Mouse (Mus musculus) intestine, embryonic 16.5 days (tissue): ENCODE measurements around the gene Immt. TPM values are rescaled to one million over a fixed set of nuclear protein-coding genes. Genes with fewer than 3 reads are reported as not detected.
A peak's percentile ranks its signal among the peaks of the same experiment; 100 is the strongest.

Source experiments
- ATAC-seq: fragments of 200-750 bp; cut with Nextera tagmentation; 2 replicates; pipeline ENCODE4 v1.8.0; 2017; ENCODE audit warnings: moderate TSS enrichment, moderate library complexity
- H3K27ac ChIP-seq: fragments of 300-500 bp; sonication (generic); 2 replicates; pipeline ENCODE4 v1.5.1; 2014; ENCODE audit warnings: mild to moderate bottlenecking, low read length
- H3K27me3 ChIP-seq: fragments of 300-500 bp; sonication (generic); replicated peaks from 2 replicates; pipeline ENCODE4 v1.6.1; 2014; ENCODE audit warnings: low read length, control low read depth, mixed read lengths; ENCODE audit not compliant: control insufficient read depth, insufficient read depth
- H3K36me3 ChIP-seq: fragments of 300-500 bp; sonication (generic); 2 replicates; pipeline ENCODE4 v1.6.1; 2014; ENCODE audit warnings: low read length, control low read depth; ENCODE audit not compliant: control insufficient read depth, insufficient read depth
- H3K4me1 ChIP-seq: fragments of 300-500 bp; sonication (generic); 2 replicates; pipeline ENCODE4 v1.6.1; 2014; ENCODE audit warnings: low read length, control low read depth, mixed read lengths; ENCODE audit not compliant: control insufficient read depth, insufficient read depth
- H3K4me2 ChIP-seq: fragments of 300-500 bp; sonication (generic); 2 replicates; pipeline ENCODE4 v1.6.1; 2014; ENCODE audit warnings: low read depth, low read length, control low read depth
- H3K4me3 ChIP-seq: fragments of 300-500 bp; sonication (generic); 2 replicates; pipeline ENCODE4 v1.5.1; 2014; ENCODE audit warnings: mild to moderate bottlenecking, low read length
- H3K9ac ChIP-seq: fragments of 300-500 bp; sonication (generic); 2 replicates; pipeline ENCODE4 v1.6.1; 2014; ENCODE audit warnings: low read depth, low read length
- H3K9me3 ChIP-seq: fragments of 300-500 bp; sonication (generic); 2 replicates; pipeline ENCODE4 v1.6.1; 2016; ENCODE audit warnings: low read length, control low read depth; ENCODE audit not compliant: control insufficient read depth
- WGBS: fragments of 180-500 bp; shearing (Covaris S2); extraction: QIAGEN DNeasy Blood & Tissue Kit; methylation state at CpG from one replicate; pipeline ENCODE4 v1.1.7; 2014; 5-methylcytosine and 5-hydroxymethylcytosine counted together
- polyA plus RNA-seq: library from polyadenylated mRNA; unstranded; fragments of >200 nt; fragmentation: Nextera tagmentation; extraction: Ambion mirVana; gene quantifications from 2 replicates; pipeline ENCODE4 v1.2.1, GENCODE M21; 2015

Gene Immt
- 268 TPM in 2 replicates for polyA plus RNA-seq

- H3K4me1 ChIP-seq: peaks cover 11% of the 10 kb centered on the region
- H3K9ac ChIP-seq: peak within 1 kb of the TSS; percentile 92
- H3K36me3 ChIP-seq: 0 out of 2 replicates have a peak, but pooled peaks cover 2% of the 10 kb centered on the region
- H3K4me2 ChIP-seq: peak within 1 kb of the TSS; percentile 70
- H3K9me3 ChIP-seq: no peaks in the 10 kb centered on the region; the same call in 1 of the 2 replicates
- peak; percentile 100 for ATAC-seq
- H3K27ac ChIP-seq: peak within 1 kb of the TSS; percentile 97
- no peaks in the 10 kb centered on the region for H3K27me3 ChIP-seq
- WGBS: under 1% methylated on average over 64 of the region's 64 CpGs
- peak within 1 kb of the TSS; percentile 96 for H3K4me3 ChIP-seq
Observed at GRCm38 (mm10) chr6:71830690-71831580, at the start of gene Immt. Immt (plus strand) TSS chr6:71831331.

GRCm38 (mm10) chr6:71783165-71783564 lies 48.0 kb upstream of the Immt start:
- Histone ChIP-seq H3K4me3 (no peak overlapping the region), H3K9ac (no peak overlapping the region), H3K27ac (no peak overlapping the region), H3K36me3 (no peaks in the 10 kb centered on the region), H3K4me2 (no peak overlapping the region), H3K9me3 (no peaks in the 10 kb centered on the region), H3K27me3 (no peaks in the 10 kb centered on the region), H3K4me1 (no peaks in the 10 kb centered on the region)
- 92% methylated on average over 5 of the region's 5 CpGs for WGBS
- no peak for ATAC-seq

DNA sequence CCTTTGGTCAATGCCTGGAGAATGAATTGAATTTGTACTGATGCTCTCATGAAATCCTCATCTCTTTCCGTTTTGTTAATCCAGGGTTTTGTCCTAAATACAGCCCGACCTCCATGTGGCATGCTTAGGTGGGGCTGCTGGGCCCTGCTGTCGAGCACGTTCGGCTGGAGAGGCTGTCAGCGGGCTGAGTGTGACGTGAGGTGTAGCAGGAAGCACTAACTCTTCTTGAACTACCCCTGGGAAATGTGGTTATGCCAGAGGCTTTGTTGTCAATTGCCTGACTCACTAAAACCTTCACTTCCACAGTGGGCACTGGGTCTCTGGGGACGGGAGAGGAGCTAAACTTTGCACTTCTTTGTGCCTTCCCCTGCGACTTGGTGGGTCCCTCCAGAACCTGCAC lies 42.8 kb upstream of the Immt start:
- ATAC-seq: no peak
- no peaks in the 10 kb centered on the region for H3K27me3 ChIP-seq
- H3K4me3 ChIP-seq: no peak overlapping the region
- H3K4me2 ChIP-seq: no peak overlapping the region
- no peaks in the 10 kb centered on the region for H3K9me3 ChIP-seq
- H3K4me1 ChIP-seq: no peaks in the 10 kb centered on the region
- no peaks in the 10 kb centered on the region for H3K36me3 ChIP-seq
- WGBS: 69% methylated on average over 9 of the region's 9 CpGs
- H3K9ac ChIP-seq: no peak overlapping the region
- H3K27ac ChIP-seq: no peak overlapping the region

DNA sequence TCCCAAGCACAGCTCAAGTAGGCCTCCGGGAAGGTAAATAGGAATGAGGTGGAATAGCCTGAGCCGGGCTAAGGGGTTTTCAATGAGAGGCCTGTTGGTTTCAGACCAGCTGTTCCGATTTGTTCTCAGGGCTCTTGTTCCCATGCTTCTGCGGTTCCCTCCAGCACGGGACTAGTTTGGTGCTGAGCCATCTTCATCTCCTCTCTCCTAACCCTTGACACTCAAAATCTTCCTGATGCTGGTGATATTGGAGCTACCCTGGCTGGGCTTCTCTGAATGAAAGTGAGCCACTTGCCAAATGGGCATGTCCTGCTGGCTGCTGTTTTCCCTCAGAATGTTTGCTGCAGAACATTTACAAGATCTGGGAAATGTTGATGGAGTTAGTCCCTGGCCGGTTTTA lies 39.4 kb upstream of the Immt start:
- no peak for ATAC-seq
- H3K9me3 ChIP-seq: no peaks in the 10 kb centered on the region
- no peaks in the 10 kb centered on the region for H3K4me1 ChIP-seq
- WGBS: 76% methylated on average over 6 of the region's 6 CpGs
- no peak overlapping the region for H3K4me3 ChIP-seq
- H3K36me3 ChIP-seq: no peaks in the 10 kb centered on the region
- no peaks in the 10 kb centered on the region for H3K27me3 ChIP-seq
- no peak overlapping the region for H3K27ac ChIP-seq
- H3K9ac ChIP-seq: no peak overlapping the region
- no peak overlapping the region for H3K4me2 ChIP-seq

DNA sequence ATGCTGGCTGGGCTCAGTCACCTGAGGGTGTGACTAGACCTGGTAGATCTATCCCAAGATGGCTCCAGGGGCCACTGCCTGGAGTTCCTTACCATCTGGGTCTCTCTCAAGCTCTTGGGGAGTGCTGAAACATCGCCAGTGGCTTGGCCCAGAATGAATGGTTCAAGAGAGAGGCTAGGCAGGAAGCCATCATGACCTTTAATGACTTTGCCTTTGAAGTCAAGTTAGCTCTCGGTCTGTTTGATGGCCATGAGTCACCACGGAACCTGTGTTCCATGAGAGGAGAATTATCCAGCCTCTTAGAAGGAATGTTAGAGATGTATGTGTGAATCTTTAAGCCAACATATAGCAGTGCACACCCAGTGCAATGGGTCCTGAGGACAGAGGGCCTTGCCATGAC lies 31.7 kb upstream of the Immt start:
- 71% methylated on average over 3 of the region's 3 CpGs for WGBS
- no peak overlapping the region for H3K27ac ChIP-seq
- H3K9me3 ChIP-seq: no peaks in the 10 kb centered on the region
- ATAC-seq: no peak
- H3K4me3 ChIP-seq: no peak overlapping the region
- H3K9ac ChIP-seq: no peak overlapping the region
- H3K36me3 ChIP-seq: no peaks in the 10 kb centered on the region
- no peak overlapping the region for H3K4me2 ChIP-seq
- no peaks in the 10 kb centered on the region for H3K27me3 ChIP-seq
- no peaks in the 10 kb centered on the region for H3K4me1 ChIP-seq

DNA sequence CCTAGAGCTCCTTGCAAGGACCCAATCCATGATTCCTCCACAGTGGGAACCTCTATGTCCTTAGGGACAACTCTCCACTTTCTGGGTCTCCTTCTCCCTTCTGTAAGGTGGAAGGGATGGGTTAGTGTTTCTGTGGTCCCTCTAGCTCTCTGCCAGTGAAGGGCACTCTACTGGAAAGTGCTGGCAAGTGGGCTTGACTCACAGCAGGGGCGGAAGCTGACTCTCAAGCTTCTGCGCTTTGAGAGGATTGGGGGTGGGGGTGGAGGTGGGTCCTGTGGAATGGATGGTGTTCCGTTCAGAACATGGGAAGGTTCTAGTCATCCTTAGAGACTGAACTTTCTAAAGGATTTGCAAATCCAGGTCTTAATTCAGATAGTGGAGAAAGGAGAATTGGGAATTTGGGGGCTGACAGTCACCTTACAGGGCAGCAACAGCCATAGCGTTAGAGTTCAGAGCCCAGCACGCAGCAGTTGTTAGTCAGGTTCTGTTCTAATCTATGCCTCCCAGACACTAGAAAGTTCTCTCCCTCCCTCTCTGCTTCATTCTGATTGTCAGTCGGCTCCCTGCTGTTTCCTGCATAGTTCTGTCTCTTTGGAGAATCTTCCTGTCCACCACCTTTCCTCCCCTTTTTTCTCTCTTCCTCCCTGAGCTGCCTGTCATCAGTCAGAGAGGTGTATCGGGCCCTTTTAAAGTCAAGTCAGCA lies 30.0 kb upstream of the Immt start:
- no peak for ATAC-seq

DNA sequence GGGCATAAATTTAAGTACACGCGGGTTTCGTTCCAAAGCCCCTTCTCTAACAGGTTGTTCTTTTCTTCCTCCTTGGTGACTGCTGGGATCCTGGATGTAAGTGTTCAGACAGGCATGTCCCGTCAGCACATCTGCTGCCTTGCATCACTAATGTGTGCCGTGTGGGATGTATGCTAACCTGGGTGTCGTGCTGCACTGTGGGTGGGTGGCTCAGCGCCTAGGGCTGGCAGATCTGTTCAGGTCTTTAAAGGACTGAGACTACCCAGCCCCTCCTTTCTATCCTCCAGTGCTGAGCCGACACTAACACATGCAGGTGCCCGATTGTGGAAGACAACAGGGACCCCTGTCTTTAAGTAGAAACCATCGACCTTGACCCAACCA lies 29.4 kb upstream of the Immt start:
- ATAC-seq: no peak
- Histone ChIP-seq H3K9ac (no peak overlapping the region), H3K27me3 (no peaks in the 10 kb centered on the region), H3K4me2 (no peak overlapping the region), H3K4me3 (no peak overlapping the region), H3K4me1 (no peaks in the 10 kb centered on the region), H3K9me3 (no peaks in the 10 kb centered on the region), H3K27ac (no peak overlapping the region), H3K36me3 (no peaks in the 10 kb centered on the region)
- 76% methylated on average over 10 of the region's 10 CpGs for WGBS

More for the DNA sequence above, 30.0 kb upstream of the Immt start:
- Histone ChIP-seq H3K9ac (no peak overlapping the region), H3K4me3 (no peak overlapping the region), H3K27ac (no peak overlapping the region), H3K27me3 (no peaks in the 10 kb centered on the region), H3K9me3 (no peaks in the 10 kb centered on the region), H3K4me2 (no peak overlapping the region), H3K4me1 (no peaks in the 10 kb centered on the region), H3K36me3 (no peaks in the 10 kb centered on the region)
- WGBS: 63% methylated on average over 7 of the region's 7 CpGs

GRCm38 (mm10) chr6:71803609-71804008 lies 27.5 kb upstream of the Immt start:
- no peaks in the 10 kb centered on the region for H3K27me3 ChIP-seq
- H3K4me2 ChIP-seq: no peak overlapping the region
- no peaks in the 10 kb centered on the region for H3K9me3 ChIP-seq
- no peak overlapping the region for H3K9ac ChIP-seq
- WGBS: 88% methylated on average over 1 of the region's 1 CpGs
- H3K4me1 ChIP-seq: no peaks in the 10 kb centered on the region
- H3K36me3 ChIP-seq: no peaks in the 10 kb centered on the region
- ATAC-seq: 0 out of 2 replicates have a peak, but pooled peaks have one; percentile 14
- H3K4me3 ChIP-seq: no peak overlapping the region
- no peak overlapping the region for H3K27ac ChIP-seq

- Histone ChIP-seq H3K9ac (no peak overlapping the region), H3K36me3 (no peaks in the 10 kb centered on the region), H3K9me3 (no peaks in the 10 kb centered on the region), H3K4me2 (no peak overlapping the region), H3K4me3 (no peak overlapping the region), H3K27ac (no peak overlapping the region), H3K27me3 (no peaks in the 10 kb centered on the region), H3K4me1 (no peaks in the 10 kb centered on the region)
- peak; percentile 88 for ATAC-seq
- 24% methylated on average over 12 of the region's 12 CpGs for WGBS
Observed at GRCm38 (mm10) chr6:71804061-71804829, 26.9 kb upstream of the Immt start.
